Mouse (Mus musculus) forebrain, postnatal 0 days (tissue): ENCODE results near the gene Hoxd1. TPM values are rescaled to one million over a fixed set of nuclear protein-coding genes. Genes with fewer than 3 reads are reported as not detected.

Experiments used
- ATAC-seq: fragments of 200-750 bp; cut with Nextera tagmentation; 2 replicates; pipeline ENCODE4 v1.8.0; 2017; ENCODE audit warnings: mild to moderate bottlenecking, moderate library complexity
- DNase-seq: peaks from one replicate; pipeline ENCODE4 v3.0.0-alpha.2; 2015
- H3K27ac ChIP-seq: fragments of 300-500 bp; sonication (generic); 2 replicates; pipeline ENCODE4 v1.5.1; 2014; ENCODE audit warnings: low read depth, mild to moderate bottlenecking, antibody characterized with exemption, low read length, moderate library complexity, mixed read lengths
- H3K27me3 ChIP-seq: fragments of 300-500 bp; sonication (generic); 2 replicates; pipeline ENCODE4 v1.6.1; 2014; ENCODE audit warnings: mild to moderate bottlenecking, low read length, mixed read lengths; ENCODE audit not compliant: insufficient read depth
- H3K36me3 ChIP-seq: fragments of 300-500 bp; sonication (generic); 2 replicates; pipeline ENCODE4 v1.6.1; 2014; ENCODE audit warnings: mild to moderate bottlenecking, moderate library complexity; ENCODE audit not compliant: insufficient read depth
- H3K4me1 ChIP-seq: fragments of 300-500 bp; sonication (generic); 2 replicates; pipeline ENCODE4 v1.6.1; 2014; ENCODE audit warnings: antibody characterized with exemption; ENCODE audit not compliant: insufficient read depth
- H3K4me2 ChIP-seq: fragments of 300-500 bp; sonication (generic); 2 replicates; pipeline ENCODE4 v1.6.1; 2014; ENCODE audit warnings: low read depth, mild to moderate bottlenecking, moderate library complexity
- H3K4me3 ChIP-seq: fragments of 300-500 bp; sonication (generic); 2 replicates; pipeline ENCODE4 v1.5.1; 2014; ENCODE audit warnings: low read depth, low read length, mixed read lengths
- H3K9ac ChIP-seq: fragments of 300-500 bp; sonication (generic); 2 replicates; pipeline ENCODE4 v1.6.1; 2014; ENCODE audit warnings: mild to moderate bottlenecking
- H3K9me3 ChIP-seq: fragments of 300-500 bp; sonication (generic); 2 replicates; pipeline ENCODE4 v1.6.1; 2016; ENCODE audit warnings: low read length
- CTCF ChIP-seq: sonication (generic); IDR thresholded peaks from 2 replicates; pipeline ENCODE4 v1.5.1; 2016; ENCODE audit warnings: antibody characterized with exemption, control low read depth, low read depth
- WGBS: fragments of 180-500 bp; shearing (Covaris S2); extraction: QIAGEN DNeasy Blood & Tissue Kit; methylation state at CpG from one replicate; pipeline ENCODE4 v1.1.7; 2014; 5-methylcytosine and 5-hydroxymethylcytosine counted together
- microRNA counts: library from miRNA; unstranded; fragments of <30 nt; microRNA quantifications from one replicate; lab custom pipeline; 2015
- microRNA-seq, 2 experiments: library from miRNA; unstranded; fragments of <30 nt; microRNA quantifications; one replicate each; pipeline ENCODE4; 2016
- polyA plus RNA-seq: library from polyadenylated mRNA; unstranded; fragments of >200 nt; fragmentation: Nextera tagmentation; extraction: Ambion mirVana; gene quantifications from 2 replicates; pipeline ENCODE4 v1.2.1, GENCODE M21; 2015
- total RNA-seq: library from RNA; depleted of rRNA; stranded (reverse); fragments of >200 nt; gene quantifications from 2 replicates; pipeline ENCODE4 v1.2.3, GENCODE M21; 2014; rRNA removed

Gene Hoxd1
- total and polyA plus RNA-seq, 2 experiments from 2014 or later: not detected

DNA sequence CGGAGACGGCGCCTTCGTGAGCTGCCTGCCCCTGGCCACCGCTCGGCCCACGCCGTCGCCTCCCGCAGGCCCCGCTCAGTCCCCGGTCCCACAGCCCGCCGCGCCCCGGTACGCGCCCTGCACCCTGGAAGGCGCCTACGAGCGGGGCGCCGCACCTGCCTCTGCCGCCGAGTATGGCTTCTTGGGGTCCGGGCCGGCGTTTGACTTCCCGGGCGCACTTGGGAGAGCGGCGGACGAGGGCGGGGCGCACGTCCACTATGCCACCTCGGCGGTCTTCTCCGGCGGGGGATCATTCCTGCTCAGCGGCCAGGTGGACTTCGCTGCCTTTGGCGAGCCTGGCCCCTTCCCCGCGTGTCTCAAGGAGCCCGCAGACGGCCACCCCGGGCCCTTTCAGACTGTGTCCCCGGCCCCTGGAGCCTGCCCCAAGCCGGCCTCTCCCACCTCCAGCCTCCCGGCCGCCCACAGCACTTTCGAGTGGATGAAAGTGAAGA is 510 bp downstream of the Hoxd1 start:
- H3K9ac ChIP-seq: 0 out of 2 replicates have a peak overlapping the region, but pooled peaks have one; percentile 3
- ATAC-seq (peak; percentile 27; the same call in 1 of the 2 replicates), DNase-seq (no peak)
- no peaks in the 10 kb centered on the region for H3K36me3 ChIP-seq
- 0 out of 2 replicates have a peak, but pooled peaks cover 3% of the 10 kb centered on the region for H3K4me1 ChIP-seq
- no peaks in the 10 kb centered on the region for H3K9me3 ChIP-seq
- WGBS: 4% methylated on average over 47 of the region's 53 CpGs
- H3K27ac ChIP-seq: no peak overlapping the region
- H3K27me3 ChIP-seq: peaks cover 65% of the 10 kb centered on the region
- peak overlapping the region; percentile 90 for H3K4me2 ChIP-seq
- peak overlapping the region; percentile 43 for H3K4me3 ChIP-seq
- no peak for TF ChIP-seq CTCF

- no peak for TF ChIP-seq CTCF
- H3K27ac ChIP-seq: no peak overlapping the region
- H3K4me2 ChIP-seq: no peak overlapping the region
- no peak overlapping the region for H3K4me3 ChIP-seq
- no peaks in the 10 kb centered on the region for H3K36me3 ChIP-seq
- 0 out of 2 replicates have a peak, but pooled peaks cover 3% of the 10 kb centered on the region for H3K4me1 ChIP-seq
- peaks cover 70% of the 10 kb centered on the region for H3K27me3 ChIP-seq
- DNase-seq (no peak), ATAC-seq (no peak)
- H3K9ac ChIP-seq: no peak overlapping the region
- 50% methylated on average over 10 of the region's 10 CpGs for WGBS
- no peaks in the 10 kb centered on the region for H3K9me3 ChIP-seq
These were observed 1.2 kb downstream of the Hoxd1 start for GRCm38 (mm10) chr2:74763976-74764375.

DNA sequence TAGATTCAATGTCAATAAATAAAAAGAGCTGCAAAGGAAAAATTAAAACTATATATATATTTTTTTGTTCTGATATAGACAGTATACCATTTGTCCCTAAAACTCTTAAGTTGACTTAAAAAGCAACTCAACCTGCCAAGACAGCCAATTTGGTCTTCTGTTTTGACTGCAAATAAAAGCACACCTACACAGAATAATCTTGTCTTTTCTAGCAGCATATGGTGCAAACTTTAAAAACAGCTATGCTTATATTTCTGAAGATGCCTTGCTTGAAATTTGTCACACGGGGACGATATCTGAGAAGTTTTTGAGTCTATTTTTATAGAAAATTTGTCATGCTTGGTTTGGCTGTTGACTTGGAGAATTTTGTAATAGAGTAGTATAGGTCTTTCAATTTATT is 11.6 kb downstream of the Hoxd1 start:
- no peak overlapping the region for H3K27ac ChIP-seq
- no peaks in the 10 kb centered on the region for H3K9me3 ChIP-seq
- ATAC-seq: no peak
- DNase-seq: no peak
- WGBS: 80% methylated on average over 2 of the region's 2 CpGs
- no peak overlapping the region for H3K4me2 ChIP-seq
- no peak overlapping the region for H3K9ac ChIP-seq
- no peaks in the 10 kb centered on the region for H3K4me1 ChIP-seq
- H3K27me3 ChIP-seq: peaks cover 6% of the 10 kb centered on the region; the same call in 1 of the 2 replicates
- no peaks in the 10 kb centered on the region for H3K36me3 ChIP-seq
- no peak for TF ChIP-seq CTCF
- H3K4me3 ChIP-seq: no peak overlapping the region

- H3K9ac ChIP-seq: no peak overlapping the region
- 60% methylated on average over 13 of the region's 13 CpGs for WGBS
- TF ChIP-seq CTCF: no peak
- ATAC-seq (peak; percentile 5; the same call in 1 of the 2 replicates), DNase-seq (peak; percentile 33)
- H3K27ac ChIP-seq: no peak overlapping the region
- no peaks in the 10 kb centered on the region for H3K9me3 ChIP-seq
- H3K4me1 ChIP-seq: no peaks in the 10 kb centered on the region
- peaks cover 4% of the 10 kb centered on the region; the same call in 1 of the 2 replicates for H3K27me3 ChIP-seq
- no peak overlapping the region for H3K4me2 ChIP-seq
- no peaks in the 10 kb centered on the region for H3K36me3 ChIP-seq
- no peak overlapping the region for H3K4me3 ChIP-seq
These were observed 14.9 kb downstream of the Hoxd1 start for GRCm38 (mm10) chr2:74777536-74778275.

DNA sequence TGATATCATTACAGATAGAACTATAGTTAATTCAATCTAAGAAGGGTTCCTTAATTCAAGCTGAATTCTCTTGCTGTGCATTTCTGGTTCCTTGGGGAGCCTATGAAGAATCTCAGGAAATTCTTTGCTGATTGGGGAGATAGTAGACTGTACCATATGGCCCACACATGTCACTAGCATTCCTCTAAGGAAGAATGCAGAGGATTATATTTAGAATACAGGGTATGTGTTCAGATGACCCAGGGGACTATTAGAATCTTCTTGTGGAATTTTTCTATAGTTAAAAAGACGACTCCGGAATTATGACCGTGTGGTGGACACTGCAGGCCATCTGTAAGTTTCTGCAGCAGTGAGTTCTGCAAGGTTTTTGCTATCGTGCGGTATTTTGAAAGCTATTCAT is 18.6 kb downstream of the Hoxd1 start:
- Histone ChIP-seq H3K27me3 (peaks cover 4% of the 10 kb centered on the region; the same call in 1 of the 2 replicates), H3K4me1 (no peaks in the 10 kb centered on the region), H3K4me3 (no peak overlapping the region), H3K9me3 (no peaks in the 10 kb centered on the region), H3K4me2 (no peak overlapping the region), H3K36me3 (no peaks in the 10 kb centered on the region), H3K27ac (no peak overlapping the region), H3K9ac (no peak overlapping the region)
- no peak for DNase-seq
- no peak for ATAC-seq
- 91% methylated on average over 5 of the region's 5 CpGs for WGBS
- no peak for TF ChIP-seq CTCF

DNA sequence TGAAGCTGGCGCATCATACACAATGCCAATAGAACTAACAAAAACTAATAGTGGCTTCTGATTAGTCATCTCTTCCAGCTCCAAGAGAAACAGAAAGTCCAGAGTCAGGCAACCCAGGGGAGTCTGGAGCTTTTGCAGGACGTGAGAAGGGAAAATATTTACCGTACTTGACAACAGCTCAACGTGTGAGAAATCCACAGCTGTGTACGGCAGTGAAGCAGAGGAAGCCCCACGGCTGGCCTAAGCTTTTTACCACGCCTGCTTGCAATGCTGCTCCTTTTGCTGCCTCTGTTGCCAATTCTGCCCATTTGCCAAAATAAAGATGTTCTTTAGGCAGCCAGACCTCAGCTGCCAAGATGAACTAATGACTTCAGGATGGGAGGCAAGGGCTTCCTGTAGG is 32.8 kb downstream of the Hoxd1 start:
- ATAC-seq (no peak), DNase-seq (no peak)
- TF ChIP-seq CTCF: no peak
- no peaks in the 10 kb centered on the region for H3K4me1 ChIP-seq
- no peak overlapping the region for H3K9ac ChIP-seq
- 45% methylated on average over 7 of the region's 7 CpGs for WGBS
- H3K27me3 ChIP-seq: no peaks in the 10 kb centered on the region
- H3K4me2 ChIP-seq: no peak overlapping the region
- no peaks in the 10 kb centered on the region for H3K36me3 ChIP-seq
- no peak overlapping the region for H3K4me3 ChIP-seq
- no peak overlapping the region for H3K27ac ChIP-seq
- H3K9me3 ChIP-seq: no peaks in the 10 kb centered on the region

DNA sequence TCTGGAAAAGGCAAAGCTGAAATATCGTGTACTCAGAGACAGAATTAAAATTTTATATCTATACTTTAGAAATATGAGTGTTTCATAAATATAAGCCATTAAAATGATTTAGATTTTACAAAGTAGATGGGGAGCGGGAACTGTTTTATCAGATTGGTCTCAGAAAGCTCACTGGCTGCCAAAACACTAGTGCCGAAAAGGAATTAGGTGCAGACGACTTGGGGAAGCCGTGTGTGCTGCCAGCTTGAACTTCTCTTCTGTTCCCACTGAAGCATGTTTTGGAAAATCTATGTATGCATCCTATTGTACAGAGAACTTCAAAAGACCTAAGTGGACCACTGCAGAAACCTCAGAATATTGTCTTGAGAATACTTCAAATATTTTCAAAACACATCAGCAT is 45.7 kb downstream of the Hoxd1 start:
- DNase-seq (no peak), ATAC-seq (no peak)
- Histone ChIP-seq H3K9me3 (no peaks in the 10 kb centered on the region), H3K4me2 (no peak overlapping the region), H3K4me3 (no peak overlapping the region), H3K27me3 (no peaks in the 10 kb centered on the region), H3K36me3 (no peaks in the 10 kb centered on the region), H3K4me1 (no peaks in the 10 kb centered on the region), H3K9ac (no peak overlapping the region), H3K27ac (no peak overlapping the region)
- TF ChIP-seq CTCF: no peak
- 82% methylated on average over 5 of the region's 5 CpGs for WGBS

MicroRNA genes within 50 kb of the gene (microRNA counts, 519-probe panel; counts per million panel counts)
- not detected for microRNA mmu-miR-10b (lab: Ali Mortazavi, UCI)

Small RNA genes within 50 kb of the gene (microRNA-seq; reads per million reads assigned to microRNA genes)
- 106 to 127 reads per million in 2 experiments for gene Mir10b

Other genes starting within 250 kb of the Hoxd1 start
- 47.5 and 67.5 TPM in 2 replicates for gene Lnpk, start 183.5 kb upstream of the Hoxd1 start, total RNA-seq
- 22.7 and 32.6 TPM in 2 replicates for gene Lnpk, start 183.5 kb upstream of the Hoxd1 start, polyA plus RNA-seq
- gene Evx2, start 103.4 kb upstream of the Hoxd1 start, total RNA-seq: not detected in 2 replicates
- gene Evx2, start 103.4 kb upstream of the Hoxd1 start, polyA plus RNA-seq: not detected in 2 replicates
- not detected in 2 replicates for gene Hoxd13, start 94.7 kb upstream of the Hoxd1 start, total RNA-seq
- gene Hoxd13, start 94.7 kb upstream of the Hoxd1 start, polyA plus RNA-seq: not detected in 2 replicates
- gene Hoxd12, start 88.0 kb upstream of the Hoxd1 start, total RNA-seq: not detected in 2 replicates
- not detected in 2 replicates for gene Hoxd12, start 88.0 kb upstream of the Hoxd1 start, polyA plus RNA-seq
- not detected in 2 replicates for gene Hoxd11, start 83.4 kb upstream of the Hoxd1 start, total RNA-seq
- gene Hoxd11, start 83.4 kb upstream of the Hoxd1 start, polyA plus RNA-seq: not detected in 2 replicates
- gene Hoxd10, start 71.1 kb upstream of the Hoxd1 start, total RNA-seq: not detected in 2 replicates
- gene Hoxd10, start 71.1 kb upstream of the Hoxd1 start, polyA plus RNA-seq: not detected in 2 replicates
- not detected in 2 replicates for gene Hoxd9, start 65.3 kb upstream of the Hoxd1 start, total RNA-seq
- not detected in 2 replicates for gene Hoxd9, start 65.3 kb upstream of the Hoxd1 start, polyA plus RNA-seq
- 0.10 TPM in 1 of 2 replicates, not detected in the other for gene Hoxd8, start 58.4 kb upstream of the Hoxd1 start, total RNA-seq
- gene Hoxd8, start 58.4 kb upstream of the Hoxd1 start, polyA plus RNA-seq: 0.22 TPM in 1 of 2 replicates, not detected in the other
- gene Hoxd3, start 51.1 kb upstream of the Hoxd1 start, total RNA-seq: not detected in 2 replicates
- gene Hoxd3, start 51.1 kb upstream of the Hoxd1 start, polyA plus RNA-seq: not detected in 2 replicates
- not detected in 2 replicates for gene Hoxd4, start 51.1 kb upstream of the Hoxd1 start, total RNA-seq
- gene Hoxd4, start 51.1 kb upstream of the Hoxd1 start, polyA plus RNA-seq: not detected in 2 replicates
- not detected in 2 replicates for gene Gm28230, start 36.3 kb upstream of the Hoxd1 start, total RNA-seq
- not detected in 2 replicates for gene Gm28230, start 36.3 kb upstream of the Hoxd1 start, polyA plus RNA-seq
- 105 and 120 TPM in 2 replicates for gene Mtx2, start 62.8 kb downstream of the Hoxd1 start, total RNA-seq
- gene Mtx2, start 62.8 kb downstream of the Hoxd1 start, polyA plus RNA-seq: 131 and 145 TPM in 2 replicates